Mouse (Mus musculus) forebrain, embryonic 11.5 days (tissue): ENCODE data around the gene Ahnak2. TPM values are rescaled to one million over a fixed set of nuclear protein-coding genes. Genes with fewer than 3 reads are reported as not detected.
A peak's percentile ranks its signal among the peaks of the same experiment; 100 is the strongest.

ENCODE experiments used
- ATAC-seq: fragments of 200-750 bp; cut with Nextera tagmentation; replicated peaks from 2 replicates; pipeline ENCODE4 v1.8.0; 2017; ENCODE audit warnings: moderate TSS enrichment; ENCODE audit not compliant: low FRiP score
- DNase-seq: peaks from one replicate; pipeline ENCODE4 v3.0.0-alpha.2; 2017; ENCODE audit warnings: low spot score
- H3K27ac ChIP-seq: fragments of 300-500 bp; sonication (generic); 2 replicates; pipeline ENCODE4 v1.5.1; 2014; ENCODE audit warnings: low read depth, low read length
- H3K27me3 ChIP-seq: fragments of 300-500 bp; sonication (generic); 2 replicates; pipeline ENCODE4 v1.6.1; 2014; ENCODE audit warnings: mild to moderate bottlenecking, low read length, mixed read lengths; ENCODE audit not compliant: control insufficient read depth, insufficient read depth
- H3K36me3 ChIP-seq: fragments of 300-500 bp; sonication (generic); 2 replicates; pipeline ENCODE4 v1.6.1; 2014; ENCODE audit warnings: mild to moderate bottlenecking, low read length, moderate library complexity, mixed read lengths; ENCODE audit not compliant: control insufficient read depth, insufficient read depth
- H3K4me1 ChIP-seq: fragments of 300-500 bp; sonication (generic); replicated peaks from 2 replicates; pipeline ENCODE4 v1.6.1; 2014; ENCODE audit warnings: low read length, mixed read lengths; ENCODE audit not compliant: control insufficient read depth, insufficient read depth
- H3K4me2 ChIP-seq: fragments of 300-500 bp; sonication (generic); 2 replicates; pipeline ENCODE4 v1.6.1; 2014; ENCODE audit warnings: low read depth, mild to moderate bottlenecking, low read length, moderate library complexity, mixed read lengths; ENCODE audit not compliant: severe bottlenecking
- H3K4me3 ChIP-seq: fragments of 300-500 bp; sonication (generic); 2 replicates; pipeline ENCODE4 v1.5.1; 2014; ENCODE audit warnings: low read depth, low read length
- H3K9ac ChIP-seq: fragments of 300-500 bp; sonication (generic); 2 replicates; pipeline ENCODE4 v1.6.1; 2014; ENCODE audit warnings: low read length
- H3K9me3 ChIP-seq: fragments of 300-500 bp; sonication (generic); 2 replicates; pipeline ENCODE4 v1.6.1; 2016; ENCODE audit warnings: low read length, mixed read lengths; ENCODE audit not compliant: control insufficient read depth
- WGBS: fragments of 180-500 bp; shearing (Covaris S2); extraction: QIAGEN DNeasy Blood & Tissue Kit; methylation state at CpG from one replicate; pipeline ENCODE4 v1.1.7; 2014; 5-methylcytosine and 5-hydroxymethylcytosine counted together
- polyA plus RNA-seq: library from polyadenylated mRNA; unstranded; fragments of >200 nt; fragmentation: Nextera tagmentation; extraction: Ambion mirVana; gene quantifications from 2 replicates; pipeline ENCODE4 v1.2.1, GENCODE M21; 2014

Gene Ahnak2
- polyA plus RNA-seq, 1 experiment from 2014 or later, result 0.08 TPM

DNA sequence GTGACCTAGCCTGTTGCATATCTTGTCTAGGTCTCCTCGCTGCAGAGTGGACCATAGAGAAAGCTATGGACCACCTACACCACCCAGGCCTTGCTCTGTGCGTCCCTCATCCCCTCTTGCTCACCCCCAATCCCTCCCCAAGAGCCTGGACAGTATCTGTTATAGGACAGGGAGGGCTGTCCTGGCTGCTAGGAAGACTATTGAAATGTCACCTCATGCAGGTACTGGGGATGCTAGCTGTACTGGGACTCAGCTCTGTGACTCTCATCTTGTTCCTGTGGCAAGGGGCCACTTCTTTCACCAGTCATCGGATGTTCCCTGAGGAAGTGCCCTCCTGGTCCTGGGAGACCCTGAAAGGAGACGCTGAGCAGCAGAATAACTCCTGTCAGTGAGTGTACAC lies 39.3 kb downstream of the Ahnak2 start:
- Histone ChIP-seq H3K9me3 (no peaks in the 10 kb centered on the region), H3K27ac (no peak overlapping the region), H3K27me3 (no peaks in the 10 kb centered on the region), H3K4me3 (no peak overlapping the region), H3K4me2 (no peak overlapping the region), H3K36me3 (no peaks in the 10 kb centered on the region), H3K4me1 (no peaks in the 10 kb centered on the region), H3K9ac (no peak overlapping the region)
- no peak for ATAC-seq
- WGBS, result 80% methylated on average over 4 of the region's 4 CpGs
- DNase-seq, result peak; percentile 41

GRCm38 (mm10) chr12:112762018-112762417 lies 40.4 kb downstream of the Ahnak2 start:
- Histone ChIP-seq H3K4me1 (no peaks in the 10 kb centered on the region), H3K4me3 (no peak overlapping the region), H3K36me3 (no peaks in the 10 kb centered on the region), H3K27me3 (no peaks in the 10 kb centered on the region), H3K9me3 (no peaks in the 10 kb centered on the region), H3K4me2 (no peak overlapping the region), H3K9ac (no peak overlapping the region; the same call in 1 of the 2 replicates), H3K27ac (no peak overlapping the region)
- ATAC-seq, result no peak
- WGBS, result 98% methylated on average over 3 of the region's 3 CpGs
- DNase-seq, result no peak

- peak; percentile 32 for DNase-seq
- 87% methylated on average over 4 of the region's 4 CpGs for whole genome bisulfite sequencing
- Histone ChIP-seq H3K36me3 (no peaks in the 10 kb centered on the region), H3K4me1 (no peaks in the 10 kb centered on the region), H3K9me3 (no peaks in the 10 kb centered on the region), H3K27me3 (no peaks in the 10 kb centered on the region), H3K4me3 (no peak overlapping the region), H3K4me2 (no peak overlapping the region), H3K27ac (no peak overlapping the region), H3K9ac (no peak overlapping the region)
- ATAC-seq, result no peak
Observed at GRCm38 (mm10) chr12:112761411-112761810, 41.0 kb downstream of the Ahnak2 start.

DNA sequence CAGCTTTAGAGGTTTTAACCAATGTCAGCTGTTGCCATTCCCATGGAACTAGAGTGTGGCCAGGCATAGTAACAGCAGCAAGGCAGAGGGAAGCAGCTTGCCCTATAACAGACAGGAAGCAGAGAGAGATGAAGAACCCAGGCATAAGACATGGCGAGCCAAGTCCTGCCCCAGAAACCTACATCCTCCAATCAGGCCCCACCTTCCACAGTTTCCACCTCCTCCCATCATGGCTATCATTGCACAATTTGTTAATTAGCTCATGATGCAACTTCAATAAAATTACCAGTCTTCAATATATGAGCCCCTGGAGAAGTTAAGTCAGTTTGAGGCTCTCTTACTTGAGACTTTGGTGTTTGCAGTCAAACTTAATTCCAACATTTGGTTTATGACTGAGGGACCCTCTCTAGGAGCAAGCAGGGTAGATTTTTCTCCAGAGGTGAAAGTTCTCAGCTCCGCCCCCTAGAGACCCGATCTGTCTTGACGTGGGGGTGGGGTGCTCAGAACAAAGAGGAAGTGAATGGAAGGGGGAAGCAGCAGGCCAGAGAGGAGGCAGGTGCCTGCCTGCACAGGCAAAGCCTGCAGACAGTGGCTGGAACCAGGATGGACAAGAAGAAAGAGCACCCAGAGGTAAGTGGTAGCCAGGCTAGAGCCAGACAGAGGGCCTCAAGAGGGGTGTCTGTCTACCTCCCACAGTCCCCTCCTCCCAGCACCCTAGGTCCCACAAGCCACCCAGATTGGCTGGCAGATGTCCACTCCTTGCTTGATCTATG lies 42.1 kb downstream of the Ahnak2 start, which contains the start of gene Pld4:
TSS of gene Pld4 (plus strand) at position 502 of the 773 bp plus-strand sequence.
- DNase-seq, result no peak
- ATAC-seq, result no peak
- Histone ChIP-seq H3K27me3 (no peaks in the 10 kb centered on the region), H3K36me3 (no peaks in the 10 kb centered on the region), H3K9me3 (no peaks in the 10 kb centered on the region), H3K9ac (no peak within 1 kb of the TSS), H3K4me1 (no peaks in the 10 kb centered on the region), H3K4me3 (no peak within 1 kb of the TSS), H3K4me2 (no peak within 1 kb of the TSS), H3K27ac (no peak within 1 kb of the TSS)
- WGBS, result 48% methylated on average over 4 of the region's 4 CpGs

DNA sequence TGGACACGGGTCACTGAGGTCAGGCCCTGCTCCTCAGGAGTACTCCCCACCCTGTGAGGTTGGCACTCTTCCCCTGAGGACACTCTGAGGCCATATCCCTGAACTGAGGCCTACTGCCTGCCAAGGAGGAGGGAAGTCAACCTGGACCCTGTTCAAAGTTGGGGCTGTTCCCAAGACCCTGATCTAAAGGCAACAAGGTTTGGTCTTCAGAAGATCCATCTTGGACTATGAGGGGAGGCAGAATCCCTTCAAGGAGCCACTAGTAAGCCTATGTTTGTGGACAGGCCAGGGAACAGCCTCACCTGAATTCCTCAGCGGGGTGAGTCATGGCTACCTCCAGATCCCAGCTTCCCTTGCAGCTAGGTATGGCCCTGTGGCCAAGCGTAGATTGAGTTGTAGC lies 43.0 kb downstream of the Ahnak2 start:
- WGBS, result 83% methylated on average over 3 of the region's 3 CpGs

DNA sequence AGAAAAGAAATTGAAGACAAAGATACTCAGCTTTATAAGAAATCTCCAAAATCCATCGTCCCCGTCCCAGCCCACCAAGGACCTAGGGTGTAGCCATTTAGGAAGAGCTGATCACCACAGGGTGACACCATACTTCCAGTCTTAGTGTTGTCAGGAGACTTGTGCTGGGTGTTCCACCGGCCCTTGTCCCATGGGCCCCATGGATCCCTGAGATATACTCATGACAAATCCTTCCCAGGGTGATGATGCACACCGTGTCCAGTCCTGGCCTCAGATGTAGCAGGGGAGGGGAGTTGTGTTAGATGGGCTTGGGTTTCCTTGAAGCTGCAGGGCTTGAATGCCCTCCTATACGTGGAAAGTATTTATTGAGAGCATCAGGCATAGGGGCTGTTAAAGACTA lies 44.6 kb downstream of the Ahnak2 start:
- DNase-seq (no peak), ATAC-seq (no peak)
- no peaks in the 10 kb centered on the region for H3K36me3 ChIP-seq
- no peaks in the 10 kb centered on the region for H3K27me3 ChIP-seq
- H3K4me1 ChIP-seq, result no peaks in the 10 kb centered on the region
- no peak overlapping the region for H3K27ac ChIP-seq
- H3K9ac ChIP-seq, result no peak overlapping the region
- no peak overlapping the region for H3K4me2 ChIP-seq
- H3K9me3 ChIP-seq, result no peaks in the 10 kb centered on the region
- 87% methylated on average over 5 of the region's 5 CpGs for WGBS
- H3K4me3 ChIP-seq, result no peak overlapping the region

More for the DNA sequence above, 43.0 kb downstream of the Ahnak2 start:
- no peak overlapping the region for H3K27ac ChIP-seq
- H3K4me1 ChIP-seq, result no peaks in the 10 kb centered on the region
- no peak overlapping the region for H3K9ac ChIP-seq
- H3K9me3 ChIP-seq, result no peaks in the 10 kb centered on the region
- ATAC-seq (no peak), DNase-seq (peak; percentile 38)
- no peak overlapping the region for H3K4me3 ChIP-seq
- no peak overlapping the region for H3K4me2 ChIP-seq
- no peaks in the 10 kb centered on the region for H3K27me3 ChIP-seq
- no peaks in the 10 kb centered on the region for H3K36me3 ChIP-seq

- Histone ChIP-seq H3K27me3 (no peaks in the 10 kb centered on the region), H3K36me3 (no peaks in the 10 kb centered on the region), H3K9ac (no peak overlapping the region), H3K4me3 (no peak overlapping the region), H3K9me3 (no peaks in the 10 kb centered on the region), H3K4me1 (no peaks in the 10 kb centered on the region), H3K27ac (no peak overlapping the region), H3K4me2 (no peak overlapping the region)
- no peak for ATAC-seq
- DNase-seq, result no peak
- WGBS, result 78% methylated on average over 4 of the region's 4 CpGs
Observed at GRCm38 (mm10) chr12:112755900-112756299, 46.6 kb downstream of the Ahnak2 start.

DNA sequence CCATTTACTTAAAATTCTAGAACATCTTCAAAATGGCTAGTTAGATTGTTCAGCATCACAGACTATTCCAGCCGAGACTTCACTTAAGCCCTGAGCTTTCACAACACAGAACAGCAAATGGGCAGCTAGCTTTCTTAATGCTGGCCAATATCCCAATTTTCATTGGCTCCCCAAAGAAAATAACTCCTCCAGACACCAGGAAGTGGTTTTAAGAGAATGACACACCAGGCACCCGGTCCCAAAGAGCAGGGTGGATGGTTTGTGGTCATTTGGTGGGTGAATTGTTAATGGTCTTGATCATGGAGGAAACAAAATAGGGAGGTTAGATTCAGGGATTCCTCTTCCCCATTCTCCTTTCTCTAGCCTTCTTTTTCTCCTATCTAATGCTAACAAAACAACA lies 50.1 kb downstream of the Ahnak2 start:
- WGBS, result 61% methylated on average over 2 of the region's 2 CpGs
- no peak overlapping the region for H3K4me3 ChIP-seq
- no peak overlapping the region for H3K27ac ChIP-seq
- H3K4me2 ChIP-seq, result no peak overlapping the region
- ATAC-seq (no peak), DNase-seq (no peak)
- no peaks in the 10 kb centered on the region for H3K4me1 ChIP-seq
- no peaks in the 10 kb centered on the region for H3K9me3 ChIP-seq
- no peak overlapping the region for H3K9ac ChIP-seq
- no peaks in the 10 kb centered on the region for H3K27me3 ChIP-seq
- H3K36me3 ChIP-seq, result no peaks in the 10 kb centered on the region

GRCm38 (mm10) chr12:112750976-112751375 lies 51.5 kb downstream of the Ahnak2 start:
- WGBS, result 91% methylated on average over 12 of the region's 12 CpGs
- no peak overlapping the region for H3K9ac ChIP-seq
- H3K4me1 ChIP-seq, result peaks cover 2% of the 10 kb centered on the region; the same call in 1 of the 2 replicates
- DNase-seq (no peak), ATAC-seq (no peak)
- H3K9me3 ChIP-seq, result no peaks in the 10 kb centered on the region
- no peak overlapping the region for H3K27ac ChIP-seq
- no peak overlapping the region for H3K4me3 ChIP-seq
- no peaks in the 10 kb centered on the region for H3K27me3 ChIP-seq
- H3K36me3 ChIP-seq, result no peaks in the 10 kb centered on the region
- no peak overlapping the region for H3K4me2 ChIP-seq
